Mouse (Mus musculus) mesoderm, embryonic 11.5 days (tissue): ENCODE measurements around the gene Mink1.

Experiments used
- DNase-seq: peaks from one replicate; pipeline ENCODE4 v3.0.0-alpha.2; 2012; ENCODE audit warnings: low read depth, low spot score

Gene Mink1

DNA sequence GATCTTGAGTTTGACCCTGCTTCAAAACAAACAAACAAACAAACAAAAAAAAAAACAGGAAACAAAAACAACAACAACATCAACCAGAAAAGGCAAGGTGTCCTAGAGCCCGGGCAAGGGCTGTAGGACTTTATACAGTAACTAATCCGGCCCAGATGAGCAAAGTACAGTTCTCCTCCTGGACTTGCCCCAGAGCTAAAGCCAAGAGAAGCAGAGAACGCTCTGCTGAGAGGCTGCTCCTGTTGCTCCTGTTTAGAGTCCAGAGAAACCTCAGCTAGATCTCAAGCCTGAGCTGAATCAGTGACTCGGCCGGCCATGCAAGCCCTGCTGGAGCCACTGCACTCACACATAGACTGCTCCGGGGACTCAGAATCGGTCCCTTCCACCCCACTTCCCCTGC, 67.4 kb downstream of the Mink1 start:
- DNase-seq = no peak

DNA sequence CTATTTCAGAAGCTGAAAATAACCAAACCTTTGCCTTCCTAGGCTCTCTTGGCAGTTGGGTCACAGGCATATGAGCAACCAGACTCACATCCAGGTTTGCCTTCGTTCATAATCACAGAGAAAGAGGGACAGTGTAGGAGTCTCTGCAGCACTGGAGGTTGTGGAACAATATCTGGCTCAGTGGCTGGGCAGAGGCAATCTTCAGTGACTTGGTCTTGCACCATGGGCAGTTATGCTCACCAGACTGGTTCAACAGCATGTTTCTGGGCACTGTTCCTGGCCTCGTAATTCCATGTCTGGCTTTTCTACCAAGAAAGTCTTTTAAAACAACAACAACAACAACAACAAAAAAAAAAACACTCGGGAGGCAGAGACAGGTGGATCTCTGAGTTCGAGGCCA, 72.9 kb downstream of the Mink1 start:
- DNase-seq = no peak

DNA sequence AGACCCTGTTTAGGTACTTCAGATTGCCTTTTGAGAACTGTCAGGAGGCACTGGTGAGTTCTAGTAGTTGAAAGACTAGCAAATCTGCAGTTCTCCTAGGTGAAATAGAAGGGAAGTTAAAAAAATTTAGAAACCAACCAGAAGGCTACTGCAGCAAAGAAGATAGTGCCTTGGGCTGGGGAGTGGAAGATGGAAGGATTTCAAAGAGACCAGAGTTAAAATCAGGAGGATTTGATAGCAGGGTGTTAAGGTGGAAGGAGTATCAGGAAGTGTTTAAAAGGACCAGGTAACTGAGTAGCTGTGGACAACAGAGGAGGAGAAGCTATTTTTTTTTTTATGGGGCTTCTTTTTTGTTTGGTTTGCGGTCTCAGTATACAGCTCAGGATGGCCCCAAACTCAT, 75.1 kb downstream of the Mink1 start:
- no peak for DNase-seq

DNA sequence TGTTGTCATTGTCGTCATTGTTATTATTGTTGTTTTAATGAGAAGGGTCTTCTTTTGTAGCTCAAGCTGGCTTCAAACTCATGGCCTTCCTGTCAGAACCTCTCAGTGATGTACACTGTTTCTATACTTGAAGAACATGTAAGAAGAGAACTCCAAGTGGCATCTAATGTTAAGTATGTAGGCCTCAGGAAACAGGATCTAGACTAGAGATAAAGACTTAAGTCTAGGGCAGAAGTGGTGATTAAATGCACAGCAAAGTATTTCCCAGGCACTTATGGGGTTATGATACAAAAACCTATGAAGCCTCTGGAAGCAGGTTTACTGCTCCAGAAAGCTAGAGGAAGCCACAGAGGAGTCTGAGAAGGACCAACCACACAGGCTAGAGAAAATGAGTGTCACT, 75.6 kb downstream of the Mink1 start:
- no peak for DNase-seq

DNA sequence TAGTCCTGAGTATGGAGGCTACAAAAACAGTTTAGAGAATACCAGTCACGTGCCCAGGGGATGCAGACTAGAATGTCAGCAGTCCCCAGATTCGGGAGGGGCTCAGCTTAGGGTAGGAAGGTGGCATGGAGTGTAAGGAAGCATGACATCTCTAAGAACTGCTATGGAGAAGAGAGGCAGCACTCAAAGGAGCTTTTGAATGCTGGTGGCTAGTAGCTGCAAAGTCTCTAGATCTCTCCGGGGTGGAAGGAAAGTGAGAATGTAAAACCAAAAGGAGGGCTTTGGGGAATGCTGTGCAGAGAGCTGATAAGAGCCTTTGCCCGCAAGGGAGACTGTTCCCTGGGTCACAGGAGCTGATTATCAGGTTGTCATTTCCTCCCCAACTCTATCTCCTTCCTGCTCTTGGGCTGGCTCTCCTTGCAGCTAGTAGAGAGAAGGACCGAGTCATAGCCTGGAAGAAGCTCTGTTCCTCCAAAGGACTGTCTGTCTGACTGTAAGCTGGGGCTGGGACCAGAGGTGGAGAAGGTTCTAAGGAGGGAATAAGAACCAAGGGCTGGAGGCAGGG, 76.1 kb downstream of the Mink1 start, which contains the start of gene Gp1ba:
Gene Gp1ba (plus strand): TSS at position 409 of the 565 bp plus-strand sequence.
- no peak for DNase-seq

DNA sequence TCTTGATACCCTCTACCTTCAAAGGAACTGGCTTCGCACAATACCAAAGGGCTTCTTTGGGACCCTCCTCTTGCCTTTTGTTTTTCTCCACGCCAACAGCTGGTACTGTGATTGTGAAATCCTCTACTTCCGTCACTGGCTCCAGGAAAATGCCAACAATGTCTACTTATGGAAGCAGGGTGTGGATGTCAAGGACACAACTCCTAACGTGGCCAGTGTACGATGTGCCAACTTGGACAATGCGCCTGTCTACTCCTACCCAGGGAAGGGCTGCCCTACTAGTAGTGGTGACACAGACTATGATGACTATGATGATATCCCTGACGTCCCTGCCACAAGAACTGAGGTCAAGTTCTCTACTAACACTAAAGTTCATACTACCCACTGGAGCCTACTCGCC, 77.3 kb downstream of the Mink1 start:
- DNase-seq = no peak

DNA sequence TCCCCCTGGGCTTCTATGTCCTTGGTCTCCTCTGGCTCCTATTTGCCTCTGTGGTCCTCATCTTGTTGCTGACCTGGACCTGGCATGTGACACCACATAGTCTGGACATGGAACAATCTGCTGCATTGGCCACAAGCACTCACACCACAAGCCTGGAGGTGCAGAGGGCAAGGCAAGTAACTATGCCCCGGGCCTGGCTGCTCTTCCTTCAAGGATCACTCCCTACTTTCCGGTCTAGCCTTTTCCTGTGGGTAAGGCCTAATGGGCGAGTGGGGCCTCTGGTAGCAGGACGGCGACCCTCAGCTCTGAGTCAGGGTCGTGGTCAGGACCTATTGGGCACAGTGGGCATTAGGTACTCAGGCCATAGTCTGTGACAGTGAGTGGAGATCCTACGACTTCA, 78.6 kb downstream of the Mink1 start:
- no peak for DNase-seq

DNA sequence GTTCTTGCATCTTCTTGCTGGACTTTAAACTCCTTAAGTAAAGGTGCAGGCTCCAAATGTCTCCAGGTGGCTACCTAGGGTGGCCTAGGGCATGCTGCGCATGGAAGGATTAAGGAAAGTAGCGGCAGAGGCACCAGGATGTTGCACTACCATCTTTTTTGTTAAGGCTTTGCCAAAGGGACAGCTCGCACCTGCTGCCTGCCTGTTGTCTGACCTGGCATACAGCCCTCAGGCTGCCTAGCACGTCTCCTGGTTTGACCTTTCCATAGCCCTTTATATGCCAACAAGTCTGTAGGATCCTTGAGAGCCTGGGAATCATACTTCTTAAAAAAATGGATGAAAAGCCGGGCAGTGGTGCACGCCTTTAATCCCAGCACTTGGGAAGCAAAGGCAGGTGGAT, 80.4 kb downstream of the Mink1 start:
- DNase-seq = no peak

DNA sequence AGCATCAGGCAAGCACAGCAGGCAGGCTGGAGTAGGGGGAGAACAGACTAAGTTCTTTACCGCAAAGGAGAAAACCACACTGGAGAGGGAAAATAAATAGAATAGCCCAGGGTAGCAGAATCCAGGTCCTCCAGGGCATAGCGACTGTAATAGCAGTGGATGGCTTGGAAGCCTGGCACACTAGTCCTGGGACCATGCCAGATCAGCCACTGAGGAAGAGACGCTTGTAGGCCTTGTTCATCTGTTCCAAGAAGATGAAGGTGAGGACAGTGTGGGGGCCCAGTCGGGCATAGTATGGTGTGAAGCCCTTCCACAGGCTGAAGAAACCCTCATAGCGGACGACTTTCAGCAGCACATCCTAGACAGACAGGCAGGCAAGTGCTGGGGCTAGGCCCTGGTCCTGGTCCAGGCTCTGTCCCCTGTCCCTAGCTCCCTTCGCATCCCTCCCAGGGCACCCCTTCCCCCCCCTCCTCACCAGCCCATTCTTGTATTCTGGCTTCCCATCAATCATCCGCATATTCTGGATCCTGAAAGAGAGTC, 82.0 kb downstream of the Mink1 start:
- no peak for DNase-seq

DNA sequence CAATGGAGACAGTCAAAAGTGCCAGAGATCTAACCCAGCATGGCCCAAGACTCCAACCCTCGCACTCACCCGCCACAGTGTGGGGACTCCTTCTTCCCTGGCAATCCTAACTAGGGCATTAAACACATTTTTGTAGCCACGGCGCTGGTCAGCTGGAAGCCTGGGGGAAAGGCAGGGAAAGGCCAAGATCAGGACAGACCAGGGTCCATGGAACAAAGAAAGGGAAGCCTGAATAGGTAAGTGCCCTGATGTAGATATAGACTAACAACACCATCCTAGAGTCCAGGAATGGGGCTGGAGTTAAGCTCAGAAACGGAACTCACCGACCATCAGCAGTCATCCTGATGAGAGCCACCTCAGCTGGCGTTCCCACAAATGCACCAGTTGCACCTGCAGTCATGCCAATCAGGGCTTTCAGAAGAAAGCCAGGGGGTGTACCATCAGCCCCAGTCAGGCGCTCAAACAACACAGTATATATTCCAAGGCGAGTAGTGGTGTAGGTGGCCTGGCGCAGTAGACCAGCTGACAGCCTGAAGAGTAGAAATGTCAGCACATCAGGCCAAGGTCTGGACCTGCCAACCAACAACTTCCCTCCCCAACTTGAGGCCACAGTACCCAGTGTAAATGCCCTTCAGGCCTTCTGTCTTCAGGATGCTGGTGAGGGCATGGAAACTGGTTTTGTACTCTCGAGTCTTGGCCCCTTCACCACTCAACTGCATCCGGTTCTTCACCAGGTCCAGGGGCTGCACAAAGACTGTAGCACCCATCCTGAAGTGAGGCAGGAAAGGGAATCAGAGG, 83.0 kb downstream of the Mink1 start:
- DNase-seq = no peak

DNA sequence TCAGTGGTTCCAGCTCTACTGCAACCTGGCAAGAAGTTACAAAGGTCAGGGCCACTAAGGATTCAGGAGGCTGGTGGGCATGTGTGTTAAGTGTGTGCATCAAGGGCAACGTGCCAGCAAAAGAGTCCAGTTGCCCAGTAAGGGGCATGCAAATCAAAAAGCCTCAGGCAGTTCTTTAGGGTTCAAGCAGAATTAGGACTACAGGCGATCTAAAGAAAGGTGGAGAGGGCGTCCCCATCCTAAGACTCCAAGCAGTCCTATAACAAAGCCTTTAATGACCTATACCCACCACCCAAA, 83.5 kb downstream of the Mink1 start:
- DNase-seq = no peak

DNA sequence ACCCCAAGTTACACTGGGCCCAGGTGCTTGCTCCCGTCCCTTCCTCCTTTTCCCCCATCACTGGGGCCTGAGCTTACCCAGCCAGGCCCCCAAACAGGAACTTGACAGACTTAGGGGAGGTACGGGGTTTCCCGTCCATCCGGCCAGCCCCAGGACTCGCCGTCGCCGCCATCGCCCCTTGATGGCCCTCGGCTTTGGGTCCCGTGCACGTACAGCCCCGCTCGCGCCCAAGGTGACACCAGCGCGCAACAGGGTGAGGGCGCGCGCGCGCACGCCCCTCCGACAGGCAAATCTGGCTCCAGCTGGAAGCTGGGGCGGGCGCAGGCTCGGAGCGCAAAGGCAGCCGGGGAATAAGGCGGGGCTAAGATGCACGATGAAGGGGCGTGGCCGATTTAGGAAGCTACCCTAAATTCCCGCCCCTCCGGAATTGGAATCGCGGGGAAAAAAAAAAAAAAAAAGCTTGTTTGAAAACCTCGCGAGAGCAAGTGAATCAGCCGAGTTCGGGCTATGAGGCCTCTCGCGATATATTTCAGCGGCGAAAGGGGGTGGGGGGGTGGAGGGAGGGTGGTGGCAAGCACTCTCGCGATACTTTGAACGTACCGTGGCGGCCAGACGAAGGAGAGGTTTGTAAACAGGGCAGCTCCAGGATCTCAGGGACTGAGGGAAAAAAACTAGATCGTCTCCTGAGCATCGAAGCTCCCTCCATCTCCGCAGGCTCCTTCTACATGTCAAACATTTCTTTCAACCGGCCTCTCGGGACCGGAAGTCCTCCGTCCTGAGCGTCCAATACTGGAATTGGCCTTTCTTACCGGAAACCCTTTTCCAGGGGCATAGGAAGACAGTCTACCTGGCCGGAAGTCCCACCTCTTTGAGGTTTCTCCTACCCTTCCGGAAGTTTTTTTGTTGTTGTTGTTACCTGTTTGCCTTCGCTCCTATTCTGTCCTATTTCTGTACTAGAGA, 84.3 kb downstream of the Mink1 start, which contains the start of the genes Rnf167 and Slc25a11:
Gene Rnf167 (plus strand): TSS at position 545 of the 960 bp plus-strand sequence.
Gene Slc25a11 (minus strand): TSS at position 789 of the 960 bp plus-strand sequence.
- peak; percentile 99 for DNase-seq

DNA sequence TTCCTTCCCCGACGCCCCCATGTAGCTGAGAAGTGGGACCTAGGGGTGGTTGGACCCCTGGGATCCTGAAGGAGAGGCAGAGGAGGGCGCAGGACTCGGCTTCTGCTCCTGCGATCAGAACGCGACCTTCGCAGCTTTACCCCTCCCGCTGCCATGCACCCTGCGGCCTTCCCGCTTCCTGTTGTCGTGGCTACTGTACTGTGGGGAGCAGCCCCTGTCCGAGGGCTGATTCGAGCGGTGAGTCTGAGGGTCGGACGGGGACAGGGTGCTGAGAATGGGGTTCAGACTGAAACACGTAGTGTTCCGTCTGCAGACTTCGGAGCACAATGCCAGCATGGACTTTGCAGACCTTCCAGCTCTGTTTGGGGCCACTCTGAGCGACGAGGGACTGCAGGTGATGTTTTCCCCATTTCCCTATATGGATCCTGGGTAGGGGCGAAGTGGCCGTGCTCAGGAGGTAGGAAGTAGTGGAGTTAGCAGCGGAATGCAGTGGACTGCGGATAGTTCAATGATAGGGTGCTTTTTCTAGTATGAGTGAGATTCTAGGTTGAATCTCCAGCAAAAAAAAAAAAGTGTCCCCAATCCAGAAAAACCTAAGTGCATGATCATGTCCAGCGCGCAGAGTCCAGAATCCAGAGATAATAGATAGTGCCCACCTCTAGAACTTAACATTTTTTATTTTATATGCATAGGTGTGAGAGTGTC, 85.2 kb downstream of the Mink1 start:
- no peak for DNase-seq

DNA sequence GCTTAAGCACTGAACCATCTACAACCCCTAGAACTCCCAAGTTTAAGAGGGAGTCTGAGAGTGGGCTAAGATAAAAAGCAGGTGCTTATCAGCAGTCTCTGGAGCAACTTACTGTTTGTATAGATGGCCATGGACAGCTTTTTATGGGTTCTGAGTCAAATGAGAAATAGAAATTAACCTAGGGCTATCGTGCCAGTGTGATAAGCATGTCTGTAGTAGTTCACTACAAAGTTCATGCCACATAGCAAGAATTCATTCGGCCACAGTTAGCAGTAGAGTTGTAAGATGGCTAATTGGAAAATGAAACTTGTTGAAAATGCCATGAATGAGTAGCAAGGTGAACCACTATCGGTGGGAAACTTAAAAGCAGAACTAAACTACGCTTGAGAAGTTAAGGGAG, 85.8 kb downstream of the Mink1 start:
- DNase-seq = no peak

DNA sequence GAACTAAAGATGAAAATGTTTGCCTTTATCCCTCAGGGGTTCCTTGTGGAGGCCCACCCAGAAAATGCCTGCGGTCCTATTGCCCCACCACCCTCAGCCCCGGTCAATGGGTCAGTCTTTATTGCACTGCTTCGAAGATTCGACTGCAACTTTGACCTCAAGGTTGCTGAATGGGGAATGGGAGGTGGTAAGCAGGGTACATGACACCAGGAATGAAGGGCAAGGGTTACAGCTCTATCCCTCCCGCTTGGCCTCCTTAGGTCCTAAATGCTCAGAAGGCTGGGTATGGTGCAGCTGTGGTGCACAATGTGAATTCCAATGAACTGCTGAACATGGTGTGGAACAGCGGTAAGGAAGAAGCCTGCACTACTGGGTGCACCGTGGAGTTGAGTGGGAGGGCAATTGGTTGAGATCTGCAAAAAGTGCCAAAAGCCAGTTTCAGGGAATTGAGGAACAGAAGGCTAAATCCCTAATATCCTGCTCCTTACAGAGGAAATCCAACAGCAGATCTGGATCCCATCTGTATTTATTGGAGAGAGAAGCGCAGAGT, 86.6 kb downstream of the Mink1 start:
- DNase-seq = no peak

DNA sequence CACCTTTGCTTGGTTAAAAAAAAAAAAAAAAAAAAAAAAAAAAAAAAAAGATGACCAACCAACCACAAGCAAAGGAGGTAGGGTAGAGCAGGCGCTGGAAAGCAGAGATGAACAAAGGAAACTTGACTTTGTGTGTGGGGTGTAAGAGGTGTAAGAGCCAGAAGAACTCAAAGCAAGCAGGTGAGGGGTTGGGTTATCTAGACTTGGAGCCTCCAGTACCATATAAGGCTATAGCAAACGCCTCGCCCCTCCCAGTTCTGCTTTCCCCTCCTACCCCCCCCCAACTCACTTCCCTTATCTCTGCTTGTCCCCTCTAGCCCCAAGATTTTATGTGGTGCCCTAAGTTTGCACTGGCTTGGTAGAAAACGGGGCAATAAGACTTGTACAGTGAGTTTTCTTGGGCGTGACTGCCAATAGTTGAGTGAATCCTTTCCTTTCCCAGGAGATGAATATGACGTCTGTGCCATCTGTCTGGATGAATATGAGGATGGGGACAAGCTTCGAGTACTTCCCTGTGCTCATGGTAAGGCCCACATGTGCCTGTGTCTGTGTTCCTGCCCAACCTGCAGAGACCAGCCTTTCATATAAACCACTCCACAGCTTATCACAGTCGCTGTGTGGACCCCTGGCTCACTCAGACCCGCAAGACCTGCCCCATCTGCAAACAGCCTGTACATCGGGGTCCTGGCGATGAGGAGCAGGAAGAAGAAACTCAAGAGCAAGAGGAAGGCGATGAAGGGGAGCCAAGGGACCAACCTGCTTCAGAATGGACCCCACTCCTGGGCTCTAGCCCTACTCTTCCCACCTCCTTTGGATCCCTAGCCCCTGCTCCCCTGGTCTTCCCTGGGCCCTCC, 87.9 kb downstream of the Mink1 start:
- no peak for DNase-seq

DNA sequence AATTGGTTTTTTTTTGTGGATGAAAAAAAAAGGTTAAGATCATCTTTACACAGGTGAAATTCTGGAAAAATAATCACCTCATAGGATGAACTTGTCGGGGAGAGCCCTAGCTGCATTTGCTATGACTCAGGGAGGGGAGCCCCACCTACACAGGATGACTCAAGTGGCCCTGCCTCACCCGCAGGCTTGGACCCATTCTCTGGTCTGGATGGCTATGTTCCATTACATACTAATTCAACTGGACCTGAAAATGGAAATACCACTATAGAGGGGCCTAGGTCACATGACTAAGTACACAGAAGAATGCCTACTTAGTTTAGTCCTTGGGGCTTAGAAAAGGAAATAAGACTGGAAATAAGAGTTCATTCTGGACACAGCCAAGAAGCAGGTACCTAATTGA, 88.7 kb downstream of the Mink1 start:
- DNase-seq = no peak

DNA sequence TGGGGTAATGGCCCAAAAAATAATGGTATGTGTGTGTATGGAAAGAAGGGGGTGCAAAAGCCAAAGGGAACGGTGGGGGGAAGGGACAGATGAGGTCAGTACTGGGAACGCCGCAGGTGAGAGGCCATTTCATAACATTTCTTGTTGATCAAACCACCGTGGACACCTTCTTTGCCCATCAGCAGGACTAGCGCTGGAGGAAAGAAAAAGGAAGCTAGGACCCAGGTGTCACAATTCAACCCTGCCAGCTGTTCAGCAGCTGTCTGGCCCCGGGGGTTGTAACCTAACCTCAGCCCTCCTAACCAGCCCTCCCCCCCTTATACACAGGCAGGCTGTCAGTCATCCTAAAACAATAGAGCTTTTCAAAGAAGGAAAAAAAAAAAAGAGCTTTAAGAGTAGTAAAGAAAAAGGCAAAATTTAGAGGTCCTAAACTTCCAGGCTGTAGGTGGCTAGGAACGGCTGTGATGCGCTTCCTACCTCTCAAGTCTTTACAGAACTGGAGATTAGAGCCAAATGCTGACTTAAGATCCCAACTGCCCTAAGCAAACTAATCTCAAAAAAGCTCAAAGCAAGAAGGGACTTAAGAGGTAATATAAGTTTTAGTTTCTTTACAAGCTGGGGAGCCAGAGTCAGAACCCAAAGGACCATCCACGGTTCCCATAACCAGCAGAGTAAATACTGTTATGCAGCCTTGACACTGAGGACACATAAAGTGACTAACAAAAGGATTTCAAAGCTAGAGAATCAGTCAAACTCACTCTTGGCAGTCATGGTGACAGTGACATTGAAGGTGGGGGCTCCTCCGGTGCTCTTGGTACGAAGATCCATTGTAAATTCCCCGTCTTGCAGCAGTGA, 89.6 kb downstream of the Mink1 start:
- DNase-seq = peak; percentile 39

DNA sequence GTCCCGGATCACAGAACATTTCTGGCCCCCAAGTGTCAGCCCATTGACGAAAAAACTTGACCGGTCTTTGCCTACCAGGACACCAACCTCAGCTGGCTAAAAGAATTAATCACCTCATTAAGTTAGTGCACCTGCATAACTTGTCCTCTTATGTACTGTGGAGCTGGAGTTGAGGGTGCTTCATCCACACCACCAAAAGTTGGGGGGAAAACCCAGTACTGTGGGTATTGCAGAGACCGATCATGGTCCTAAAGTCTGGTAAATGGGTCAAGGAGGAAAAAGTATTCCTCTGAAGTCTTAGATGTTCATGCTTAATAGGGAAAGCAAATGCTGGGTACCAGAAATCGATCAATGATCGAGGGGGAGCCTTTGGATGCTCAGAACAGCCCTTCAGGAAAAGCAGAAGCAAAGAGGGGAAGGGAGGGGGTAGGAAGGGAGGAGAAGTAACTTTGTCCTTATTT, 90.2 kb downstream of the Mink1 start:
- no peak for DNase-seq
